Mouse (Mus musculus) lung, postnatal 0 days (tissue): ENCODE data around the gene Emilin1. TPM values are rescaled to one million over a fixed set of nuclear protein-coding genes. Genes with fewer than 3 reads are reported as not detected.
A peak's percentile ranks its signal among the peaks of the same experiment; 100 is the strongest.

Experiments used
- ATAC-seq: fragments of 200-750 bp; cut with Nextera tagmentation; 2 replicates; pipeline ENCODE4 v1.8.0; 2017; ENCODE audit warnings: moderate library complexity
- DNase-seq: peaks from one replicate; pipeline ENCODE4 v3.0.0-alpha.2; 2016; ENCODE audit warnings: low spot score
- H3K27ac ChIP-seq: fragments of 300-500 bp; sonication (generic); 2 replicates; pipeline ENCODE4 v1.5.1; 2014; ENCODE audit warnings: antibody characterized with exemption, mild to moderate bottlenecking, low read length, mixed read lengths
- H3K27me3 ChIP-seq: fragments of 300-500 bp; sonication (generic); replicated peaks from 2 replicates; pipeline ENCODE4 v1.6.1; 2014; ENCODE audit warnings: low read length, mixed read lengths; ENCODE audit not compliant: insufficient read depth
- H3K36me3 ChIP-seq: fragments of 300-500 bp; sonication (generic); 2 replicates; pipeline ENCODE4 v1.6.1; 2014; ENCODE audit warnings: low read length, mixed read lengths; ENCODE audit not compliant: insufficient read depth
- H3K4me1 ChIP-seq: fragments of 300-500 bp; sonication (generic); 2 replicates; pipeline ENCODE4 v1.6.1; 2014; ENCODE audit warnings: antibody characterized with exemption, low read depth, low read length, mixed read lengths; ENCODE audit not compliant: insufficient read depth
- H3K4me2 ChIP-seq: fragments of 300-500 bp; sonication (generic); replicated peaks from 2 replicates; pipeline ENCODE4 v1.6.1; 2014; ENCODE audit warnings: low read depth, mild to moderate bottlenecking, low read length, moderate library complexity, mixed read lengths
- H3K4me3 ChIP-seq: fragments of 300-500 bp; sonication (generic); 2 replicates; pipeline ENCODE4 v1.5.1; 2014; ENCODE audit warnings: low read depth, low read length
- H3K9ac ChIP-seq: fragments of 300-500 bp; sonication (generic); replicated peaks from 2 replicates; pipeline ENCODE4 v1.6.1; 2014; ENCODE audit warnings: low read depth, mild to moderate bottlenecking
- H3K9me3 ChIP-seq: fragments of 300-500 bp; sonication (generic); 2 replicates; pipeline ENCODE4 v1.6.1; 2016; ENCODE audit warnings: low read length, mixed read lengths
- CTCF ChIP-seq: IDR thresholded peaks from 2 replicates; pipeline ENCODE4 v1.5.1; 2016; ENCODE audit warnings: antibody characterized with exemption, mild to moderate bottlenecking
- EP300 ChIP-seq: IDR thresholded peaks from 2 replicates; pipeline ENCODE4 v1.6.1; 2016; ENCODE audit warnings: antibody characterized with exemption, mild to moderate bottlenecking, control low read depth
- WGBS: fragments of 180-500 bp; shearing (Covaris S2); extraction: QIAGEN DNeasy Blood & Tissue Kit; methylation state at CpG from one replicate; pipeline ENCODE4 v1.1.7; 2014; 5-methylcytosine and 5-hydroxymethylcytosine counted together
- polyA plus RNA-seq: library from polyadenylated mRNA; unstranded; fragments of >200 nt; fragmentation: Nextera tagmentation; extraction: Ambion mirVana; gene quantifications from 2 replicates; pipeline ENCODE4 v1.2.1, GENCODE M21; 2015

Gene Emilin1
- polyA plus RNA-seq, 1 experiment from 2014 or later: 121 TPM

- Histone ChIP-seq H3K27me3 (no peaks in the 10 kb centered on the region), H3K4me2 (peak within 1 kb of the TSS; percentile 75), H3K4me1 (peaks cover 6% of the 10 kb centered on the region), H3K9me3 (no peaks in the 10 kb centered on the region), H3K27ac (peak within 1 kb of the TSS; percentile 85), H3K9ac (peak within 1 kb of the TSS; percentile 51), H3K4me3 (peak within 1 kb of the TSS; percentile 65), H3K36me3 (peaks cover 12% of the 10 kb centered on the region; the same call in 1 of the 2 replicates)
- DNase-seq (peak; percentile 96), ATAC-seq (peak; percentile 88)
- TF ChIP-seq EP300: no peak
- peak; percentile 91 for TF ChIP-seq CTCF
- 1% methylated on average over 32 of the region's 40 CpGs for WGBS
Observed at GRCm38 (mm10) chr5:30921256-30922033, 8.2 kb downstream of the Emilin1 start, which contains the start of gene Khk. Khk (plus strand) TSS chr5:30921431.

- Histone ChIP-seq H3K9ac (no peak overlapping the region), H3K36me3 (peaks cover 12% of the 10 kb centered on the region; the same call in 1 of the 2 replicates), H3K9me3 (no peaks in the 10 kb centered on the region), H3K27me3 (no peaks in the 10 kb centered on the region), H3K27ac (no peak overlapping the region), H3K4me3 (no peak overlapping the region), H3K4me2 (peak overlapping the region; percentile 75; the same call in 1 of the 2 replicates), H3K4me1 (peaks cover 6% of the 10 kb centered on the region)
- TF ChIP-seq EP300 (peak; percentile 80), CTCF (no peak)
- ATAC-seq (peak; percentile 46), DNase-seq (peak; percentile 69)
- 45% methylated on average over 10 of the region's 10 CpGs for WGBS
Observed at GRCm38 (mm10) chr5:30922581-30923041, 9.4 kb downstream of the Emilin1 start.

DNA sequence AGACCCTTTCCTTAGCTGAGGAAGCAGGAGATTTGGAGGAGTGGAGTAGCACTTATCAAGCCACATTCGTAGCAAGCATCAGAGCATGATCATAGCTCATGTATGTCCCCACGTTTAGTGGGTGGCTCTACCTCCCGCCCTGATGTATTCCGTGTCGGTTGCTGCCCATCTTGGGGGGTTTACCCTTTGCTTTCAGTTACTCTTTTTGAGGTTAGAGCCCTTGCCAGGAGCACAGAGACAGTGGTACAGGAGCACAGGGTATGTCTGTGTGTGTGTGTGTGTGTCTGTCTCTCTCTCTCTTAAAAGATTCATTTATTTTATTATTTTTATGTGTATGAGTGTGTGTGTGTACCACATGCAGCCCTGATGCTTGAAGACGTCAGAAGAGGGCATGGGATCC is 9.9 kb downstream of the Emilin1 start:
- H3K9ac ChIP-seq: no peak overlapping the region
- TF ChIP-seq EP300: no peak
- H3K36me3 ChIP-seq: peaks cover 7% of the 10 kb centered on the region; the same call in 1 of the 2 replicates
- no peaks in the 10 kb centered on the region for H3K9me3 ChIP-seq
- no peak for DNase-seq
- H3K4me2 ChIP-seq: no peak overlapping the region
- H3K27me3 ChIP-seq: no peaks in the 10 kb centered on the region
- no peak for ATAC-seq
- H3K4me1 ChIP-seq: peaks cover 6% of the 10 kb centered on the region
- no peak overlapping the region for H3K27ac ChIP-seq
- 48% methylated on average over 6 of the region's 6 CpGs for WGBS
- no peak overlapping the region for H3K4me3 ChIP-seq

DNA sequence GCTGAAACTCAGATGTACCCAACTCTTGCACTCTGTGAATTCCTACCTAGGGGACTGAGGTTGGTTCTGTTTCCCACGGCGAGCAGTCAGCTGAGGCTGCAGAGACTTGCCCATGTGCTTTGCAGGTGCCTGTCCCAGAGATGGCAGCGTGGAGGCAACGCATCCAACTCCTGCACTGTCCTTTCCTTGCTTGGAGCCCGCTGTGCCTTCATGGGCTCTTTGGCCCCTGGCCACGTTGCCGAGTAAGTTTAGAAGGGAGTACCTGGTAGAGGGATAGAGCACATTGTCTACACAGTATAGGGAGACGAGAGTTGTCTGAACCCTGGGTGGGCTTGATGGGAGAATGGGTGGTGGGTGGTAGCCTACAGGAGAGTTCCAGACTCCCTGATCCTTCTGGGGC is 11.4 kb downstream of the Emilin1 start:
- H3K36me3 ChIP-seq: 0 out of 2 replicates have a peak, but pooled peaks cover 3% of the 10 kb centered on the region
- H3K27ac ChIP-seq: no peak overlapping the region
- H3K9me3 ChIP-seq: no peaks in the 10 kb centered on the region
- WGBS: 78% methylated on average over 8 of the region's 8 CpGs
- H3K4me1 ChIP-seq: peaks cover 6% of the 10 kb centered on the region
- H3K4me2 ChIP-seq: no peak overlapping the region
- H3K27me3 ChIP-seq: no peaks in the 10 kb centered on the region
- H3K4me3 ChIP-seq: no peak overlapping the region
- DNase-seq (no peak), ATAC-seq (no peak)
- TF ChIP-seq CTCF (no peak), EP300 (no peak)
- no peak overlapping the region for H3K9ac ChIP-seq

- no peak for TF ChIP-seq CTCF
- TF ChIP-seq EP300: no peak
- H3K4me1 ChIP-seq: peaks cover 6% of the 10 kb centered on the region
- H3K27ac ChIP-seq: no peak overlapping the region
- DNase-seq (peak; percentile 50), ATAC-seq (peak; percentile 11; the same call in 1 of the 2 replicates)
- no peaks in the 10 kb centered on the region for H3K9me3 ChIP-seq
- no peak overlapping the region for H3K9ac ChIP-seq
- H3K4me3 ChIP-seq: no peak overlapping the region
- H3K4me2 ChIP-seq: no peak overlapping the region
- H3K27me3 ChIP-seq: no peaks in the 10 kb centered on the region
- 76% methylated on average over 5 of the region's 5 CpGs for WGBS
- no peaks in the 10 kb centered on the region for H3K36me3 ChIP-seq
Observed at GRCm38 (mm10) chr5:30925217-30925616, 12.0 kb downstream of the Emilin1 start.

GRCm38 (mm10) chr5:30926073-30926472 is 12.9 kb downstream of the Emilin1 start:
- Histone ChIP-seq H3K4me3 (no peak overlapping the region), H3K36me3 (no peaks in the 10 kb centered on the region), H3K9ac (no peak overlapping the region), H3K4me1 (peaks cover 6% of the 10 kb centered on the region), H3K4me2 (no peak overlapping the region), H3K9me3 (no peaks in the 10 kb centered on the region), H3K27me3 (no peaks in the 10 kb centered on the region), H3K27ac (no peak overlapping the region)
- TF ChIP-seq CTCF (no peak), EP300 (no peak)
- DNase-seq: no peak
- 81% methylated on average over 2 of the region's 2 CpGs for WGBS
- no peak for ATAC-seq
